Mouse (Mus musculus) ovary, postnatal 10 days (tissue): ENCODE data around the gene Fbxl22.

Experiments
- DNase-seq: peaks from one replicate; pipeline ENCODE4 v3.0.0; 2022; ENCODE audit warnings: low spot score

Gene Fbxl22

DNA sequence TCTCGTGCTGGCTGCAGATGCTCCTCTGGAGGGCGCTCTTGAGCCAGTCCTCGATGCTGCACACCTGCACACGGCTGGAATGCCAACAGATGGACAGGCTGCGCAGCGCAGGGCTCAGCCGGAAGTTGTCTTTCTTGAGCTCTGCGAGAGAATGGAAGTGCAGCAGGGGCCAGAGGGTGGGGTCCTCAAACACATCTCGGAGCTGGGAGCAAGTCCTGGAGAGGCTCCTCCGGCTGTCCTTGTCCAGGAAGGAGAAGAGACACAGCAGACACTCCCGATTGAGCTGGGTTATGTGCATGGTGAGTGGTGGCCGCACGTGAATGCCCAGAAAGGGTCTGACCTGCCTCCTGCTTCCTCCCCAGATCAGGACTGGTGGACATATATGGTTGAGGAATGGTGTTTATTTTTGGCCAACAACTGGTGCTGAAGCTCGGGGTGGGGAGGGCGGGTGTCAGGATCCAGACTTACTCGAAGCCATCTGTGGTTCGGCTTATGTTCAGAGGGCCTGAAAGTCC, at the start of gene Fbxl22:
Gene Fbxl22, minus strand, starts transcription at position 338 of the 515 bp plus-strand sequence.
- no peak for DNase-seq

DNA sequence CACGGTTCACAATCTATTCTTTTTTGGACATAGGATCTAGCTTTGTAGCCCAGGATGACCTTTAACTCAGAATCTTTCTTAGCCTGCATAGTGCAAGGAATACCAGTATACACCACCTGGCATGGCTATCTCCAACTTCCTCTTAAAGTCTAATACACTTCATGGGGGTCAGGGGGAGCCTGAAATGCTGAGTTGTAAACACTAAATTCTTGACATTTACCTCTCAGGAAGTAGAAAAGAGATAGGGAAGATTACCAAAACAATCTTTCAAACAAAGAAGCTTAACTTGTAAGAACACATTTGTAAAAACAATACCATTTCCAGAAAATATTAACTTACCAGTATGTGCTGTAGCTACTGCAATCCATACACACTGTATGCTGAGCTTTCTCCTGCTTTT, 47.8 kb upstream of the Fbxl22 start:
- no peak for DNase-seq

DNA sequence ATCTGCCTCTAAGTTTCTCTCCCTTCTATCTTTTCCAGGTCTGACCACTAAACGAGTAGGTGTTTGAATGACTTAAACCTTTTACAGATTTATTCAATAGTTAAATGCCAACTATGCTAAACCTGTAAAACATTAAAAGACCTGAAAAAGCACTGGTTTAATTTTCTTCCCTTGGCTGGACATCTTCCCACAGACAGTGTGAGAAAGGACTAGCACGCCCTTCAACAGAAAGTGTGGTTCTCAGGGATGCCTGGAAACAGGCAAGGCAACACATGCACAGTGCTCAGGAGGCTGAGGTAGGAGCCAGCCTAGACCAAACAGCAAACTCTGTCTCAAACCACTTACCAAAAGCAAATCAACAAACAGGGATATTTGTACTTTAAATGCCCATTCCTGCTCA, 47.1 kb upstream of the Fbxl22 start:
- DNase-seq = no peak

DNA sequence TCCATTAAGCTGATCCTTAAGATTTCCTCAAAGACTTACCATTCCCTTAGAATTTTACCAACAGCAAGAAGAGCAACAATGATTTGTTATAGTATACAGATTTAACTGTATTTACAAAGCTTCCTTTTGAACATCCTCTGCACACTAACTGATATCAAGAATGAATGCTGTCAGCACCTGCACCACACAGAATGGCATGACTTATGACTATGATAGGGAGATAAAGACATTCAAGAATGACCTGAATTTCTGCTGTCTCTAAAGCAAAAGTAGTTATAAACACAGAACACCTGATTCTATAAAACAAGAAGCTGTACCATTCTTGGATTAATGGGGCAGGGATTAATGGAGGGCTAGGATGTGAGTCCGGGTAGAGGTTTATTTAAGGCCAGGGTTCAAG, 46.3 kb upstream of the Fbxl22 start:
- DNase-seq = no peak

DNA sequence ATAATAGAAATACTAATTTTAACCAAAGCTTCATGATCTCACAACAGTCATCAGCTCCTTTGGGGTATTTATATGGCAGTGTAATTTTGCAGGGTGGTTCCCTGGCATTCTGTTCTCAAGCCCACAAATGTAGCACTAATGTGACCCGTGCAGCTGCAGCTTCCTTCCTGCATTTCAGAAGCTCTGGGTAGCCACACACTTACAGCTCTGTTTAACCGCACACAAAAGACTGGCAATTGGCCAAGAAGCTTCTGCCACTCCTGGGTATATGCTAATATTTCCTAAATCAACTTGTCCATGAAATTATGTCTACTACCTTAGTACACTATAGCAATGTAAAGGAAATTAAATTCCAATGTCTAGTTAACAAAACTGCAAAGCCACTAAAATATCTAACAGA, 45.9 kb upstream of the Fbxl22 start:
- DNase-seq = no peak

DNA sequence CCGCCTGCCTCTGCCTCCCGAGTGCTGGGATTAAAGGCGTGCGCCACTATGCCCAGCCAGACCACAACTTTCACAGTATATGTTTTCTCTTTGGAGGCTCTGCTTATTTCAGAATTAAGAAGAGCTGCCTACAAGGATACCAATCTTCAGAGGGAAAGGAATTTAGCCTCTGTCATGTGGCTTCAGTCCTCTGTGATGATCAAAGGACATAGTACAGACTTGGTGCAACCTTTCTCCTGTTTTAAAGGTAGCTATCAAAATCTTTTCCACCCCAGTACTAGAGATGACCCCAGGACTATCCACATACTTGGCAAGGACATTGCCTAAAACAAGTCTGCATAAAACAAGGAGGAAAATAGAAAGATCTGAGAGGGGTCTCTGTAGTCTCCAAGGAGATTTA, 44.6 kb upstream of the Fbxl22 start:
- no peak for DNase-seq

DNA sequence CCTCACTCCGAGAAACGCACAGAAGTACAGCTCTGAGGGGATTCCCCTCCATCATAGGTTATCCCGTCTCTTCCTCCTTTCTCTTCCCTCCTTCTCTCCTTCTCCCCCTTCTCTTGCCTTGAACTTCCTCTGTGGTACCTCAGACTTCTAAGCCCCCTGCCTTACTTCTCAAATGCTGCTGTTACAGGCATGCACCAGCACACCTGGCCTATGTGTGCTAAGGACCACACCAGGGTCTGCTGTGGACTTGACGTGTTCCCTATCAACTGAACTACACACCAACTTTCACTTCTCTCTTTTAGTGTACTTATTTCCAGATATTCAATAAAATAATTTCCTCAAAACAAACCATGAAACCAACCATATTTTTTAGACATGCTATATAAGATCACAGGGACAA, 28.4 kb upstream of the Fbxl22 start:
- DNase-seq = no peak

DNA sequence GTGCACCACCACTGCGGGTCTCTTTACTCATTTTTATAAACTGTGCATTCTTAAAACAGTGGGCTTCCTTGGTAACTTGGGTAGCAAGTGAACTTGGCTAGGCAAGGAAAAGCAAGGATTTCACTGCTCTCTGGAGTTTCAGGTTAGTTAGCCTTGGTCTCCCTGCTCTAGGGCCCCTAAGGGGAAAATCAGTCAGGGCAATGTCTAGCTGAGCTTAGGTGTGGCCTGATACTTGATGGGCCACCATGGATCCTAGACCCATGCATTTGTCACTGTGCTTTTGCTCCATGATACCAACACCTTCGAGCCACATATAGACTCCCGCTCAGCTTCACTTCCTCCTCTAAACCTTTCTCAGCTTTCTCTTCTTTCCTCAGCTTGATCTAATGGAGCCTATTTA, 7.2 kb upstream of the Fbxl22 start:
- DNase-seq = no peak

DNA sequence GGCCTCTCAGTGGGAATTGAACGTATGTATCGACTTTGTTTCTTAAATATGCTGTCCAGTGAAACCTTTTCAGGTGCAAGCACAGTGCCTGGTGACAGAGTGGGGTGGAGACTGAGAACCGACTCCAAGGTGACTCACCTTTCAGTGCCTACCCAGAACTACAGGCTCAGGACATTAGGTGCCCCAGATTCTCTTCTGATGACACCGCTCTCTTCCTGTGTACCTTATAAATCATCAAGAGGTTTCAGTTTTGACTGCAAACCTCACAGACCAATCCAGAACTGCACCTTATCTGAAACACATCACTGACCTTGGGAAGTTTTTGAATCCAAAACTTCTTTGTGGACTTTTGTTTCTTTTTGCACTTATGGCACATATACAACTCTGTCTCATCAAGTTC, 5.9 kb upstream of the Fbxl22 start:
- DNase-seq = no peak

DNA sequence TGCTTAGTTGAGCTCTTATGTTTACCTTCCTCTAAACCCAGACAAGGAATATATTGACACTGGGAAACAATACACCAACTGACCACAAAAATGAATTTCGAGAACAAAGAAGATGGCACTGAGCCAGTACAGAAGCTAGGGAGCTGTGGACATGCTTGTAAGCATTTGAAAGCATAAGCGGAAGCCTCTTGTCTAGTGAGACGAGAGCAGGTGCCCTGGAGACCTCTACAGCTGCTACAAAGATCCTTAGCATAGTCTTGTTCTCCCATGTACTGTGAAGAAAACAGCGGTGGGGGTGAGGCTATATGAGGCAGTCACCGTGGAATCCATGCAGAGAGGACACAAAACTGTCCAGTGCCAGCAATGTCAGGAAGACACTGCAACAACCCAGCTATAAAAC, 4.5 kb upstream of the Fbxl22 start:
- DNase-seq = no peak

DNA sequence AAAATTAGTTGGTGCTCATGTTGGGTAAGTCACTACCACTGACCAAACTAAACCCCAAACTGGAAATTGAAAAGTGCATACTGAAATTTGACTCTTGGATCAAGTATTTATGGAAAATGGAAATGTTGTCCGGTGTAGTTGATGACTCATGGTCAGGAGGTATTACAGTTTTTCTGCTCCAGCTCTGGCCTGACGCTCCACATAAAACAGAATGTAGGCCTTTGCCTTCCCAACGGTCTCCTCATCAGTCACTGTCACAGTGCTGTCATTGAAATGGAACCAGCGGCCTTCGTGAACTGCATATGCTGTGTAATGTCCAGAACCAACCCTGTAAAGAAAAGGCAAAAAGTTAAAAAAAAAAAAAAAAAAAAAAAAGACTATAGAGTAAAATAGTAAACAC, 3.9 kb upstream of the Fbxl22 start:
- DNase-seq = no peak

DNA sequence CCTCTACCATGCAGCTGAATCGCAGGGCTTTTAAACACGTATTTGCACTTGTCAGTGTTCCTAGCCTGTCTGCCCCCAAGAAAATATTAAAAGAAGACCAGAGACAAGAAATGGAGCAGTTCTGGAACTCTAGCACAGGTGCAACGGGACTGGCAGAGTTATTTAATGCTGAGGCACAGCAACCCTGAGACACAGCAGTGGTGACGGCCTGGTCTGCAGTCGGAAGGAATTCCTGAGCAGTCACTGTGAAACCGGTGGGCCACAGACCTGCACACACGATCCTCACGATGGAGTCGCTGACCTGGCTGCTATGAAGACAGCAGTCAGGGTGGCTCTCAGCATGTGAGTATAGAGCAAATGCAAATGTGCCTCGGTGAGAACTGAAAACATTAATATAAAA, 3.4 kb upstream of the Fbxl22 start:
- DNase-seq = no peak

DNA sequence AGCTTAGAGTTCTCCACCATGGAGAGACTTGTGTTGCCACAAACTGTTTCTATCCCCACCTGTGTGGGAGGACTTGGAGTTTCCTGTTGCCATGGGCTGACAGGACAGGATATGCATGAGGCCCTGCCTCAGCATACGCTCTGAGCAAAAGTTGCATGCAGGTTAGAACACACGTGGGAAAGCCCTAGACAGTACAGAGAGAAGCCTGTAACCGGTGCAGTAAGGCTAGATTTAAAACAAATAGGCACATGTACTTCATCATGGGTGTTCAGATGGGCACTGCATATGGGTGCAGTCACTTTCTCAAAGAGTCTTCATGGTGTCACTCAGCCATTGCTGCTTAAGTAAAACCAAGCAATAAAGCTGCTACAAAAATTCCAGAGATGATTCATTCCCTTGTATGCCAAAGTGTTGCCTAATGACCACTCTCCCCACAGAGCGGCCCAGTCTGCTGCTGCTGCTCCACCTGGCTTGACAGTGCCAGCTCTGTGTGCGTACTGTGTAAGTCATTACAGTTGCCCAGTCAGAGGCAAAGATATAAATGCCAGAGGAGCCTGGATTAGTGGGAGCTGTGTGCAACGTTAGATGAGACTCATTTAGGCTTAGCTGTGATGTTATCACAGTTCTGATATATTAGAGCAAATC, 2.0 kb upstream of the Fbxl22 start:
- DNase-seq = no peak

DNA sequence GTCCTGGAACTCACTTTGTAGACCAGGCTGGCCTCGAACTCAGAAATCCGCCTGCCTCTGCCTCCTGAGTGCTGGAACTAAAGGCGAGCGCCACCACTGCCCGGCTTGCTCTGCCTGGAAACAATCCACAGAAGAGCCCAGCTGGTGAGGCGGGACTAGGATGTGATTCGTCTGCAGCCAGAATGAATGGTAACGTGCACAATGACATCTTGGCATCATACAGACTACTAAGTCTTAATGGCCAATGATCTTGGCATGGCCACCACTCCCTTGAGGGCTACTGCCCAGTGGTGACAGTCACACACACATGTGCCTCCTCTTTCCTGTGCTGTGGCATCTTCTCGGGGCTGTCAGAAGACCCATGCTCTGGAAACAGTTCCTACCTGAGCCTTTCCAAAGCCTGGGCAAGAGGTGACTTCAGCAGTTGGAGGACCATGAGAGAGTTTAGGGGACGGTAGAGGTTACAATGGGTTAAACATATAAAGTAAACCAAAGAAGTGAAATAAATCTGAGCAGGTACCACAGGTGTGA, 1.4 kb upstream of the Fbxl22 start:
- no peak for DNase-seq

DNA sequence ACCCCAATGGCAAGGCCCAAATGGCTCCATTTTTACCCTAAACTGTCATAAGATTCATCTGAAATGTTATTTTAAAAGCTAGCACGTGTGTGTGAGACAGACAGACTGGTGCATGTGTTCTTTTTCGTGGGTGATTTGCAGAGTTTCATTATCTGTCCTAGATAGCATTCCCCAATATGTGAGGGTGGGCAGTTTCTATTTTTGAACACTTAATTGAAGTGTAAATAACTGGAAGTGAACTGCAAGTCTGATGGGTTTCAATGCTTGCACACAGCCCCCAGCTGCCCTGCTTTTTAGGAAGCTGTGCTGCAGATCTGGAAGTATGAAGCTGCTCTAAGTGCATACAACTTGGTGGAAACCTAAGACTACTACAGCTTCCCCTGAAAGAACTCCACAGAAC, 722 bp upstream of the Fbxl22 start:
- DNase-seq = no peak

DNA sequence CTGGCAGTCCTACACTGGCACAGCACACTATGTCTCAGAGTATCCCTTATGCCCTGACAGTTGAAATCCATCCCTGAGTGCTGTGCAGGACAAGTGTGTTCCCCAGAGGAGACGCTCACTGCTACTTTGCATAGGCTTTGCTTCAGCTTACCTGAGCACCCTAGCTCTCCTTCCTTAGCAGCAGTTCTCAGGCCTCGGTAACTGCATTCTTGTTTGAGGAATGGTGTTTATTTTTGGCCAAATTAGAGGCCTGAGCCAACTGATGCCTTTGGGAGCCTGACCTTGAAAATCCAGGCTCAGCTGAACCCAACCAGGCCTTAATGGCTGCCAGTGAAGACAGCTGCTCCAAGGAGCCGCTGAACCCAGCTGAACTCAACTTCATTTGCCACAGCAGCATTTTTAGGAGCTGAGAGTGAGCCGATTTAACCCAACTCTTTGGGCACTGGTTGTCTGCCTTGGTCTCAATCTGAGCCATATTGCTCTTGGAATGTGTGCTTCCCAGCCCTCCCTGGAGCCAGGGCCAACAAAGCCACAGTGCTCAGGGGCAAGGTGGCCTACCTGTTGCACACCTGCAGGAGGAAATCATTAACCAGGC, 635 bp downstream of the Fbxl22 start:
- no peak for DNase-seq

DNA sequence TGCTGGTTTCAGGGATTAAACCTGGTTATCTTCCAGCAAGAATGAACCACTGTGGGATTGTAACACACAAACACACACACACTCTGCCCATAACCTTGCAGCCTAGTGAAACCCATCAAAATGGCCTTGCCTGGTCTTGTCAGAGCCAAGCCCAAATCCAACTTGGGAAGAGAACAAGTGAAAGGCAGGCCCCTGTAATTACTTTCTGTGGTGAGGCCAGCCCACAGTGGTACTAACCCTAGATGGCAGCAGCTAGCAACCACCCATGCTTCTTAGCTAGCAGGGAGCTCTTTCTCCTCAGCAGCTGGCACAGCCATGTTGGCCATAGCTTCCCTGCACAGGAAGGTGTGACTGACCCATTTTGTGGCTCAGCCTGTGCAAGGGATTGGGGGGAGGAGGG, 1.2 kb downstream of the Fbxl22 start:
- no peak for DNase-seq

DNA sequence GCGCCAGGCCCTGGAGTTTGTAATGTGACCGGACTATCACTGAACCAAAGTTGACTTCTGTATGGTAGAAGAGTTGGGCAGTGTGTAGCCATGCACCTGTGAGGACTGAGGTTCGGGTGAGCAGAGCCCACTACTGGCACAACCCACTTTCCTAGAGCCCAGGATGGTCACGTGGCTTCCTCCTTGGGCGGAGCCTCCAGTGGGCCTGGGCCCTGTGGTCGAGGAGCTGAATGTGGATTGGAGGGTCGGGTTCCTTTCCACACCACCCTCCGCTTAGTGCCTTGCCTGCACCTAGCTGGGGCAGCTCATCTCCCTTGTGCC, 2.1 kb downstream of the Fbxl22 start:
- peak; percentile 63 for DNase-seq

DNA sequence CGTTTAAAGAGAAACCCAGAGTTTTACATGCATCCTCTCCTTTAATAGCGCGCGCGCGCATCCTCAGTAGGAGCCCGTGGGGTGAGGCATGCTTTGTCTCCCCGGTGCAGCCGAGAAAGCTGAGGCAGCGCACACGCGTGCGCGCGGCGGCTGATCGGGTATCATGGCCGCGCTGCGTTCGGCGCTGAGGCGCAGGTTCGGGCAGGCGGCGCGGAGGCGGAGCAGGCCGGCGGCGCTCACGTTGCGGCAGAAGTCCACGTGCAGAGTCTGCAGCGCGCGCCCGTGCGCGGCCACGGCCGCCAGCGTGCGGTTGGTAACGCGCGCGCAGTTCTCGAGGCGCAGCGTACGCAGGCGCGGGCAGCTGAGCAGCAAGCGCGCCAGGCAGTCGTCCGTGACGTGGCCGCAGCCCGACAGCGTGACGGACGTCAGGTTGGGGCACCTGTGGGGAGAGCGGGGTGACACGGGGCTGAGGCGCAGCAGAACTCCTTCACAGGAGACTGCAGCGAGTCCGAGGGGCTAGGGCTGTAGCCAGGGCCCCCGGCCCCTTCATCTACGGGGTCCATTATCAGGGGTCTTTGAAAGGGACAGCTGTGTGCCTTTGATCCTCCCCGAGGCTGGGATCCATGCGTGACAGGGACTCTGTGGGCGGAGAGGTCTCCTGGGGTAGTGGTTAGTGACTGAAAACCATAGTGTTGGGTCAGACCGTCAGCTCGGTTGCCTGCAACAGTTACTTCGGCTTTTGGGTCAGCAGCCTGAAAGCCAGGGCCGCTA, 2.6 kb downstream of the Fbxl22 start:
- DNase-seq = peak; percentile 80

DNA sequence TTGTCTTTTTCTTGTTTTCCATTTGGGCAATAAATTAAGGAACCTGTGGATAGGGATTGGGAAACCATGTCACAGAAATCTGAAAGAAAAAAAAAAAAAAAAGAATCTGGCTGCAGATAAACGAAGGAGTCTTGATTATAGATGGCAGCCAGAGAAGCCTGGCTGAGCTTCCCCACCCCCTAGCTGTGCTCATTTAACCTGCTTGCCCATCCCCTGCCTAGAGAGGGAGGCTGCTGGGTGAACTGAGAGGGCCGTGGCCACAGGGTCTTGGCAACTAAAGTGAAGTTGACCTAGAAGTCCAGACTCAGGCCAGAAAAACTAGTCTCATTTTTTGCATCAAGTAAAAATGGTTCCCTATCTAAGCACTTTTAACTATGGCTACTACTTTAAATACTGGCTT, 3.4 kb downstream of the Fbxl22 start:
- no peak for DNase-seq

DNA sequence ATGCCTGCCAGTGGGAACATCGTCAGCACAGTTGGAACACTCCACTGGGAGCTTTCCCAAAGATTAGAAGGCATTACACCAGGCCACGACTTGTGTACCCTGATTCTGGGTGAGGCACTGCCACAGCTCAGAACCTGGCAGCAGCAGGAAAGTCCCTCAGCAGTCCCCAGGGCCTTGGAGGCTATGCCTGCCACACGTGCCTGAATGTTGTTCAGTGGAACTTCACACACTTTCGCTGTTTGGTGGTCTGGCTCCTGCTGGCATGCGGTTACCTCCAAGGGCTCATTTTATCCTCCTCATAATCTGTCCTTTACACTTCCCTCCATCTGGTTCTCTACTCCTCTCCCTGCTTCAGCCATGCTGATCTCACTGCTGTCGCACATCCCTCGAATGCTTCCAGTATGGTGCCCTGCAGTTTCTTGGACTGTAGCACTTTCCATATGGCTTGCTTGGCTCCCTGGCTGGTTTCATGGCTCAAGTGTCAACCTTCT, 4.0 kb downstream of the Fbxl22 start:
- no peak for DNase-seq

DNA sequence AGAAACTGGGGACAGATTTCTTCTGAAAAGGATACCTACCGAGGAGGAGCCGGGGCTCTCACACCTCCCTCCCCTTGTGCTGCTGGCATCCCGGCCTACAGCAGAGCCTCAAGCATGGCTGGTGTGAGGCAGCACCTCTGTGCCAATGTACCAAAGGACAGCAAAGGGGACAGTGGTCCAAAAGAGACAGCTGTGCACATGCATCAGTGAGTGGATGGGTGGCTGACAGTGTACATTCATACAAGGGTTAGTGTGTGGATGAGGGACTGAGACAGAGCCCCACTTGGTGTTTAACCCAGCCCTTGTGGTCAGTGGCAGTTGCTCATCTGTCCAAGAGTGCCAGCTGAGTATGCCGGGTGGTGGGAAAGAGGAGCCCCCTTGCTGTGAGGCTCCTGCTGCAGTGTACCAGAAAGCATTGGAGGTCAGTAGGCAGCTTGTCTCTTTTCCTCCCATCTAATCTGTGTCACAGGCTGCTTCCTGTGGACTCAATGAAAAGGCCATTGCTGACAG, 5.4 kb downstream of the Fbxl22 start:
- DNase-seq = no peak

DNA sequence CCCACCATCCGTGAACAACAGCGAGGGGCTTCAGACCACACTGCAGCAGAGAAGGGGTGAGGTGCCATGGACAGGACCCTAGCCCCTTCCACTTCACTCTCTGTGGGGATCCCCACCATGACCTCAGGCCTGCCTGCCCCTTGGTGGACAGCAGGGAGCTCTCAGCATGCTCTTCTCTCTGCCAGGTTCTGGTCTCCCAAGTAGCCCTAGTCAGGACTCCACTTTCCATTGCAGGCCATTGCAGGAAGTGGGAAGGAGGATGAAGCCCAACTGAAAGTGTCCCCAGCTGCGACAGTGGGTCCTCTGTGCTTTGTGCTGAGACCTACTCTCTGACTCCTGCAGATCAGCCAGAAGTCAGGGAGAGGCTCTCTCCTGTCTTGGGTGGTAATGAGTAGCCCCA, 6.7 kb downstream of the Fbxl22 start:
- no peak for DNase-seq
